Mouse (Mus musculus): ENCODE measurements around the gene Mrpl51.

The Mrpl51 gene

GRCm38 (mm10) chr6:125232045-125232437 lies 40.4 kb downstream of the Mrpl51 start:
- DNase-seq (ENCODE audit: low read depth, low spot score): no peak

- DNase-seq (ENCODE audit: low read depth, low spot score): no peak
Observed at GRCm38 (mm10) chr6:125232516-125232915, 40.9 kb downstream of the Mrpl51 start.

GRCm38 (mm10) chr6:125233816-125234519 lies 42.4 kb downstream of the Mrpl51 start:
- DNase-seq (ENCODE audit: low read depth, low spot score): no peak

GRCm38 (mm10) chr6:125234520-125234828 lies 42.9 kb downstream of the Mrpl51 start:
- DNase-seq (ENCODE audit: low read depth, low spot score): no peak

- DNase-seq (ENCODE audit: low read depth, low spot score): no peak
Observed at GRCm38 (mm10) chr6:125236341-125236740, 44.7 kb downstream of the Mrpl51 start.

- no peak for DNase-seq (ENCODE audit: low read depth, low spot score)
Observed at GRCm38 (mm10) chr6:125236782-125237181, 45.2 kb downstream of the Mrpl51 start, which contains the start of gene Cd27. Gene Cd27 (minus strand): TSS chr6:125237010.

- DNase-seq (ENCODE audit: low read depth, low spot score): no peak
Observed at GRCm38 (mm10) chr6:125237421-125237820, 45.8 kb downstream of the Mrpl51 start.

- DNase-seq (ENCODE audit: low read depth, low spot score): no peak
Observed at GRCm38 (mm10) chr6:125238396-125238795, 46.8 kb downstream of the Mrpl51 start.

- DNase-seq (ENCODE audit: low read depth, low spot score): no peak
Observed at GRCm38 (mm10) chr6:125239547-125239946, 47.9 kb downstream of the Mrpl51 start.

GRCm38 (mm10) chr6:125240617-125241016 lies 49.0 kb downstream of the Mrpl51 start:
- DNase-seq (ENCODE audit: low read depth, low spot score): no peak

GRCm38 (mm10) chr6:125241566-125241965 lies 50.0 kb downstream of the Mrpl51 start:
- no peak for DNase-seq (ENCODE audit: low read depth, low spot score)

- DNase-seq (ENCODE audit: low read depth, low spot score): no peak
Observed at GRCm38 (mm10) chr6:125244551-125244950, 53.0 kb downstream of the Mrpl51 start.

All from retina, postnatal 7 days (tissue).